Mouse (Mus musculus): ENCODE results near the gene Prdm10. TPM values are rescaled to one million over a fixed set of nuclear protein-coding genes. Genes with fewer than 3 reads are reported as not detected.

Gene Prdm10
- total RNA-seq, 2 experiments from 2014 or later = 17.3 to 17.6 TPM

DNA sequence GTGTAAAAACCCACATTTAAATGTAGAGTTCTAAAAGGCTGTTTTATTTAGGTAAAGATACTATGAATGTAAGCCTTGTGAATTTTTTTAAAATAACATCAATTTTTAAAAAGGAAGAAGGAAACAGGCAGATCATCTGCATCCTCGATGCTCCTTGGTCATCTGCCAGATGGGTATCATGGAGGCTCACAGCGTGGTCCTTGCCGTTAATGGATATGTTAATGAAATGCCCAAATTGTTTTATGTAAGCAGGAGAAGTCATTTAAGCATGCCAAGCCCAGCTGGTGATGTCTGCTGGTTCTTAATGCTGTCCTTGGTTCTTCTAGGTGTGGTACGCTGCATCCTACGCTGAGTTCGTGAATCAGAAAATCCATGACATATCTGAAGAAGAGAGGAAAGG, 54.7 kb downstream of the Prdm10 start:
- DNase-seq (ENCODE audit: extremely low spot score in 1 of 2, low spot score in 2 of 2) = no peak
- intact Hi-C loops (cut with DNase I) = no loop called here

- intact Hi-C loops (cut with DNase I) = no loop called here
- DNase-seq (ENCODE audit: extremely low spot score in 1 of 2, low spot score in 2 of 2) = no peak
These were observed 64.0 kb downstream of the Prdm10 start for GRCm38 (mm10) chr9:31344289-31344831.

GRCm38 (mm10) chr9:31346575-31347080, 66.3 kb downstream of the Prdm10 start:
- intact Hi-C loops (cut with DNase I) = loop anchor here (5.0 kb wide), 2 partner anchors 174 to 259 kb away; no protein-coding TSS in a partner anchor
- DNase-seq (ENCODE audit: extremely low spot score in 1 of 2, low spot score in 2 of 2) = peak in 1 of 2 experiments; percentile 46

DNA sequence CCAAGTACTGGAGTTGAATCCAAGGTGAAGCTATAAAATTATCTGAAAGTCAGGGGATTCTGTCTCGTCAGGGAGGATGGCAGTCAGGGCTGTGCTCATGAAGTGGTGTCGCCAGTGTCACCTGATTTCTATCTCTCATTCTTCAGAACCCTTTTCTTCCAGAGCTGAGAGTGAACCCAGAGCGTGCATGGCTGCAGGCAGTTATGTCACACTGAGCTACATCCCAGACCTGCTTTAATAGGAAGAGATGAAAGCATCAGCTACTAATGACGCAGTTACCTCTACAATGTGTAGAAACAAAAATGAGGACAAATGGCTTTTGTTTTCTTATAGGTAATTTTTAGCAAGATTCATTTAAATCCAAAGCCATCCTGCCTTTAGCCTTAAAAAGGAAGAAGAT, 68.1 kb downstream of the Prdm10 start:
- intact Hi-C loops (cut with DNase I) = loop anchor here (2.0 to 5.0 kb wide), 3 partner anchors 176 to 261 kb away; no protein-coding TSS in a partner anchor
- no peak for DNase-seq (ENCODE audit: extremely low spot score in 1 of 2, low spot score in 2 of 2)

DNA sequence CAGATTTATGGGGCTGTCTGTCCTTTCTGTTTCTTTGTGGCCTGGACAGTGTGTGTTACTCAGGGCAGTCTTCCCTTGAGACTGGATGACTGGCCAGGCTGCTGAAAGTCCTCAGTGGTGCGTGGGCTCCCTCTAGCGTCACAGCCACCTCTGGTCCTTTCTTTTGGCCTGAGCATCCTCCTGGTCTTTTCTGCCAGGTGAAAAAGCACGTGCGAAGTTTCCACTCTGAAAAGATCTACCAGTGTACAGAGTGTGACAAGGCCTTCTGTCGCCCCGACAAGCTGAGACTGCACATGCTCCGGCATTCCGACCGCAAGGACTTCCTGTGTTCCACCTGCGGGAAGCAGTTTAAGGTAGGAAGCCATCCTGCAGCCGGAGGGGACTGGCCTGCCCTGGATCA, 68.6 kb downstream of the Prdm10 start:
- peak; percentile 43 to 77 for DNase-seq (ENCODE audit: extremely low spot score in 1 of 2, low spot score in 2 of 2)
- intact Hi-C loops (cut with DNase I) = loop anchor here (2.0 to 5.0 kb wide), 3 partner anchors 177 to 262 kb away; no protein-coding TSS in a partner anchor

GRCm38 (mm10) chr9:31352716-31353115, 72.4 kb downstream of the Prdm10 start:
- intact Hi-C loops (cut with DNase I) = no loop called here
- DNase-seq (ENCODE audit: extremely low spot score in 1 of 2, low spot score in 2 of 2) = no peak

- intact Hi-C loops (cut with DNase I) = no loop called here
- no peak for DNase-seq (ENCODE audit: extremely low spot score in 1 of 2, low spot score in 2 of 2)
These were observed 73.2 kb downstream of the Prdm10 start for GRCm38 (mm10) chr9:31353518-31353917.

DNA sequence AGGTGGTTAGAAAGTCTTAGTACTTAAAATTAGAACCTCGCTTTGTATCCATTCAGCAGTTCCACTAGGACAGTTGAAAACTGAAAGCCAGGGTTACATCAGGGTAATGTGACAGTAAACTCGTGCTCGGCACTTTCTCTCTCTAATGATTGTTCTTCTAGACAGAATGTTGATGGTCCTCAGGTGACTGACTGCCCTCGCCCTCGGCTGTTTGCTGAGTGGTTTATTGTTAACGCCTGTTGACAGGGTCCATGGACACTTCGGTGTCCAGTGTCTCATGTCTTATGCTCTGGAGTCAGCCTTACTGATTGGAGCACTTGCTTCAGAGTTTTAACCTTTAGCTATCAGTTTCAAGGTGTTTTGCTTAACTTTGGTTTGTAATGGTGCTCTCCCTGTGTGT, 73.7 kb downstream of the Prdm10 start:
- intact Hi-C loops (cut with DNase I) = no loop called here

DNA sequence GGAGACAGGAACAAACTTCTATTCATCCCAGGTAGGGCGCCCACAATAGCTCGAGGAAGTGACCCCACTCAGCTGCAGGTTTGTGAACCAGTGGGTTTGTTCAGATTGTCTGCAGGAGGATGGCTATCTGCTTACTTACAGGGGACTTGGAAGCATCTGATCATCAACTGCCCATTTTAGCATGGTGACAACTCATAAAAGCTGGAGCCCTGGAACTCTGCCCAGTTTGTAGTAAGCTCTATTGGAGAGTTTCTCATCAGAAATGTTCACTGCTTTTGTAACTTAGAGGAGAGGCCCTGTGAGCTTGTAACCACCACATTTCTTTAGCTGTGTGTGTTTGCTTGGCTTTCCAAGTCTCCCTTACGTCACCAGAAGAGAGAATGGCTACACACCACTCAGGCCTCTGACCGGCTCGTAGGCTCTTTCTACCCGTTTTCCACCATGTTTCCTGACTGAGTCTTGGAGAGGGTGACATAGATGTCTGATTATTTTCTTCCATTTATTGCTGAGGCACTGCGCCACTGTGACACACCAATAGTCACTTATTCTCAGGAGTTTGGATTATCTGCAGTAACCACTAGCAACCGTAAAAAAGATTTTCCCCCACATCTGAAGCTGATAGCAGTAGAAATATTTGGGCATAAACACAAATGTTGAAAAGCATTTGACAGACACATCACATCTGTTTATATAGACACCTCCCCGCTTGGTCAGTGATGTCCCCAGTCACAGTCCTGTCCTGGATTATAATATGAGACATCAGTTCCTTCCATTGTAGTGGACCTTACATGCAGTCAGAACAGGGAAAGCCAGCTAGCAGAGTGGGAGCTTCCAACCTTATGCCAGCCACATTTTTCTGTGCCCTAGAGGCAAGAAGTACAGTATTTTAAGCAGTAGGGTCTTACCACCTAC, 83.6 kb downstream of the Prdm10 start:
- peak; percentile 47 to 54 for DNase-seq (ENCODE audit: extremely low spot score in 1 of 2, low spot score in 2 of 2)

More for the DNA sequence above, 73.7 kb downstream of the Prdm10 start:
- DNase-seq (ENCODE audit: extremely low spot score in 1 of 2, low spot score in 2 of 2) = no peak

DNA sequence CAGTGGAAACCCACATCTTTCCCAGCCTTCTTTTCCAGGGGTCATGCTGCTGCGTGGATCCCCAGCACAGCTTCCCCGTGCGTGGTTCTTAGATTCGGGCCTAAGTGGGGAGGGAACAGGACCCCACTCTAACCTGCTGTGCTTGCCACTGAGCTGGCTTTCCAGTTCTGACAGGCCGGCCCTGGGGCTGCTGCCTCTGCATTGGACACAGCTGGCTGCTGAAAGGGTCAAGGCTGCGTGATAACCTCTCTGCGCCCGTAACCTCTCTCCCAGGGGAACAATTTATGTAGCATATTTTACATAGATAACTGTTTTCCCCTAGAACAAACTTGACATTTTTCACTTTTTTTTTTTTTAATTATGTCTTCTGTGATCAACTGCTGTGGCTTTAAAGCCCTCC, 84.7 kb downstream of the Prdm10 start:
- intact Hi-C loops (cut with DNase I) = no loop called here
- no peak for DNase-seq (ENCODE audit: extremely low spot score in 1 of 2, low spot score in 2 of 2)

More for the DNA sequence above, 83.6 kb downstream of the Prdm10 start:
- intact Hi-C loops (cut with DNase I) = no loop called here

GRCm38 (mm10) chr9:31371740-31372139, 91.4 kb downstream of the Prdm10 start:
- intact Hi-C loops (cut with DNase I) = no loop called here
- no peak for DNase-seq (ENCODE audit: extremely low spot score in 1 of 2, low spot score in 2 of 2)

DNA sequence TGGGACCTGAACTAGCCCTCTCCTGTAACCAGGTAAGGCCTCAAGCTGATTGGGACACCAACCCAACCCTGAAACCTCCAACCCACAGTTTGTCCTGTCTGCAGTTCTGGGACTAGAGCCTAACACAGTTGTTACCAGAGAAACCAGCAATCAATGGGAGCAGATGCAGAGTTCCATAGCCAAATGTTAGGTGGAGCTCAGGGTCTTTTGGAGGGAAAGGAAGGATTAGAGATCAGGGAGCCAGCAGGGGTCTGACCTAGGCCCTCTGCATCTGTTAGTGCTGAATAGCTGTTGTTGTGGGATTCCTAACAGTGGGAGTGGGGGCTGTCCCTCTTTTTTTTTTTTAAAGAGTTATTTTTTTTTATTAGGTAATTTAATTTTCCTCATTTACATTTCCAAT, 96.3 kb downstream of the Prdm10 start:
- intact Hi-C loops (cut with DNase I) = no loop called here
- no peak for DNase-seq (ENCODE audit: extremely low spot score in 1 of 2, low spot score in 2 of 2)

- no peak for DNase-seq (ENCODE audit: extremely low spot score in 1 of 2, low spot score in 2 of 2)
- intact Hi-C loops (cut with DNase I) = no loop called here
These were observed 104.6 kb downstream of the Prdm10 start for GRCm38 (mm10) chr9:31384786-31385499.

DNA sequence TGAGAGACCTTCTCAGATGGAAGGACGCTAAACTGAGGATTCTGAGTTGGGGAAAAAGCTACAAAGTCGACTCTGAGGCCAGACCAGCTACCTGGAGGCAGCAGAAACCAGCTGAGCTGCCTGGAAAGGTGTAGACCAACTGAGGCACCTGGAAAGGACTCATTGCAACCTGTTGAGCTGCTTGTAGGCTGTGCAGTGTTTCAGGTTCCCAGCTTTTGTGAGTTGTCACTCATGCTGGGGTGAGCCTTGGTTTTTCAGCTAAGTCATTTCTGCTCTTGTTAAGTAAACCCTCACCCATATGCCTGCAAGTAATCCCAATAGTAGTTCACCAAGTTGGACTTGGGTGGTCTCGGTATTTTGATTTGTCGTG, 105.1 kb downstream of the Prdm10 start:
- intact Hi-C loops (cut with DNase I) = no loop called here
- no peak for DNase-seq (ENCODE audit: extremely low spot score in 1 of 2, low spot score in 2 of 2)

DNA sequence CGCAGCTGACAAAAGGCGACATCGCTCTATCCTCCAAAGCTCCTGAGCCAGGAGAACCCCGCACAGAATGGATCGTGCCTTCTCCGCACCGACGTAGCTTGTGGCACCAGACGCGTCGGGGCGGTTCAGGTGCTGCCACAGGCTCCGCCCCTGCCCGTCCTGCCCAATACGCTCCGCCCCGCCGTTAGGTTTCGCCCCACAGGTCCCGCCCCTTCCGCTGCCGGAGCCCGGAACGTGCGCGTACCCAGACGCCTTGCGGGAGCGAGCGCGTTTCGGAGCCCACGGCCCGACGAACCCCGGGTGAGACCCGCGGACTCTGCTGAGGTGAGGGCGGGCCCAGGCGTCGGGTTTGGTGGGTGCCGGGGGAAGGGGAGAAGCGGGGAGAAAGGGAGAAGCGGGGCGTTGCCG, 105.6 kb downstream of the Prdm10 start, which contains the start of gene Nfrkb:
TSS of gene Nfrkb (plus strand) at position 246 of the 408 bp plus-strand sequence.
- peak; percentile 86 to 98 for DNase-seq (ENCODE audit: extremely low spot score in 1 of 2, low spot score in 2 of 2)
- intact Hi-C loops (cut with DNase I) = no loop called here

GRCm38 (mm10) chr9:31386368-31387180, 106.2 kb downstream of the Prdm10 start:
- intact Hi-C loops (cut with DNase I) = no loop called here
- DNase-seq (ENCODE audit: extremely low spot score in 1 of 2, low spot score in 2 of 2) = no peak

GRCm38 (mm10) chr9:31387206-31387605, 106.9 kb downstream of the Prdm10 start:
- intact Hi-C loops (cut with DNase I) = no loop called here
- no peak for DNase-seq (ENCODE audit: extremely low spot score in 1 of 2, low spot score in 2 of 2)

DNA sequence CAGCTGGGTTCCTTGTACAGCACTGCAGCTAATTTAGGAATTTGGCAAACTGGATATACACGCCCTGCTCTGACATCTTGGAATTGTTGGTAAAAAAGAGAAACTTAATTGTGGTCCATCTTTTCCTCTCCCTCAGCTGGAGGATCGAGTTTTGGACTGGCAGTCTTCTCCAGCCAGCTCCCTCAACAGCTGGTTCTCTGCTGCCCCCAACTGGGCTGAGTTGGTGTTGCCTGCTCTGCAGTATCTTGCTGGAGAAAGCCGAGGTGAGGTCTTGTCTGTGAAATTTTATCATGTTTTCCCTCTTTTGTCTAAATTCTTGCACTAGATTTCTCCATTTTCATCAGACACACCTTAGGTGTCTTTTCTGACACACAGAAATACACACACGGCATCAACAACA, 120.1 kb downstream of the Prdm10 start:
- intact Hi-C loops (cut with DNase I) = loop anchor here (5.0 kb wide), 1 partner anchor 248 kb away; no protein-coding TSS in a partner anchor
- DNase-seq (ENCODE audit: extremely low spot score in 1 of 2, low spot score in 2 of 2) = peak; percentile 23 to 78

Measured in left cerebral cortex, postnatal 10 days (tissue).